Mouse (Mus musculus): ENCODE measurements around the gene Srsf3. TPM values are rescaled to one million over a fixed set of nuclear protein-coding genes. Genes with fewer than 3 reads are reported as not detected.
A peak's percentile ranks its signal among the peaks of the same experiment; 100 is the strongest.
"Not testable (repeated sequence)": the region's sequence is repeated elsewhere in the genome, so short reads cannot be mapped to it uniquely, and the experiment has no call there.

Srsf3 gene
- polyA plus RNA-seq, 1 experiment from 2014 or later = 559 TPM

DNA sequence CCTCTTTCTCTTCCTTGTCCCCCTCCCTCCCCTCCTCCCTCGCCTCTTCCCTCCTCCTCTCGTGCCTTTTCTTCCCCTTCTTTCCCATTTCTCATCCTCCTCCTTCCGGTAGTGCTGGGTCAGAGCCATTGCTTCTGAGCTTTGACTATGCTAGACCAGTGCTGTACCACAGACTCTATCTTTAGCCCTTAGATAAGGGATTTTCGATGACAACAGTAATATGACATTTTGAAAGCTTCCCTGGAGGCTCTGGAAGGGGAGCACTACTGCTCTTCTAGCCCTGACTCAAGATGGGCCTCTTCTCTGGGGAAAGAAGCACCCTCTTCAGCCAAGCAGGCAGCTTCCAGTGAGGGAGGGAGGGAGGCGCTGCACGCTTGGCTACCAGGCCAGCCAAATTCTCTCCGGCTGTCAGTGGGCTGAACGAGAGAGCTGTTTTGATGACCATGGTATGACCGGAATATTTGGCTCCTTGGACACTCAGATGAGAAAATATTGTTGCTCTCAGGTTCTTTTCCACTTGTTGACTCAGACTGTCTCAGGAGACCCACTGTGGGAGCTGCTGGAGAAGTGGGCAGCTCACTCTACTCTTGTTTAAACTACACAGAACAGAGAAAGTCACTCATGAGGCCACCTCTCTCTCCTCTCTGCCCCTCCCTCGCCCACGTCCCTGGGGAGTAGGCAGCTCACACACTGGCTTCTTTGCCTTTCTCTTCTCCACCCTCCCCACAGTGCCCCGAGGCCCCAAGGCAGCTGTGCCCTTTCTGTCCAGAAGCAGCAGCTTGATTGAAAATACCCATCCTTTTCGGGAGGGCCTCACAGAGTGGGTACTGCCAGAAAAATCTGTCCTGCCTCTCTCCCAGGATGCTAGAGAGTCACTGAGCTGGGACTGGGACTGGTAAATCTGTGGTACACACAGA, 29.9 kb downstream of the Srsf3 start:
- no peaks in the 10 kb centered on the region for H3K36me3 ChIP-seq (ENCODE audit: control insufficient read depth, insufficient read depth, low read length)
- ATAC-seq (ENCODE audit: low FRiP score, low TSS enrichment) (no peak), DNase-seq (peak; percentile 49)
- 49% methylated on average over 13 of the region's 13 CpGs for WGBS
- H3K4me3 ChIP-seq (replicated peaks; ENCODE audit: low read depth, low read length) = no peak overlapping the region
- no peak overlapping the region for H3K4me2 ChIP-seq (ENCODE audit: low read length)
- 0 out of 2 replicates have a peak overlapping the region, but pooled peaks have one; percentile 17 for H3K9ac ChIP-seq (replicated peaks; ENCODE audit: low read length)
- H3K27me3 ChIP-seq (ENCODE audit: control insufficient read depth, insufficient read depth, low read length) = no peaks in the 10 kb centered on the region
- H3K9me3 ChIP-seq (ENCODE audit: control insufficient read depth, low read length) = no peaks in the 10 kb centered on the region
- H3K4me1 ChIP-seq (ENCODE audit: control insufficient read depth, insufficient read depth, low read length) = 0 out of 2 replicates have a peak, but pooled peaks cover 6% of the 10 kb centered on the region
- H3K27ac ChIP-seq (replicated peaks; ENCODE audit: low read depth, low read length) = no peak overlapping the region

- H3K4me2 ChIP-seq (ENCODE audit: low read length) = no peak overlapping the region
- no peak overlapping the region for H3K27ac ChIP-seq (replicated peaks; ENCODE audit: low read depth, low read length)
- H3K36me3 ChIP-seq (ENCODE audit: control insufficient read depth, insufficient read depth, low read length) = no peaks in the 10 kb centered on the region
- 0 out of 2 replicates have a peak, but pooled peaks cover 6% of the 10 kb centered on the region for H3K4me1 ChIP-seq (ENCODE audit: control insufficient read depth, insufficient read depth, low read length)
- no peak overlapping the region for H3K4me3 ChIP-seq (replicated peaks; ENCODE audit: low read depth, low read length)
- no peaks in the 10 kb centered on the region for H3K27me3 ChIP-seq (ENCODE audit: control insufficient read depth, insufficient read depth, low read length)
- ATAC-seq (ENCODE audit: low FRiP score, low TSS enrichment) = no peak
- 50% methylated on average over 8 of the region's 8 CpGs for WGBS
- no peak for DNase-seq
- H3K9ac ChIP-seq (replicated peaks; ENCODE audit: low read length) = no peak overlapping the region
- H3K9me3 ChIP-seq (ENCODE audit: control insufficient read depth, low read length) = no peaks in the 10 kb centered on the region
Measured at GRCm38 (mm10) chr17:29063121-29063987, 30.9 kb downstream of the Srsf3 start.

- no peak for ATAC-seq (ENCODE audit: low FRiP score, low TSS enrichment)
Measured at GRCm38 (mm10) chr17:29063988-29064285, 31.5 kb downstream of the Srsf3 start.

GRCm38 (mm10) chr17:29065245-29065940, 33.0 kb downstream of the Srsf3 start:
- Histone ChIP-seq H3K27ac (replicated peaks; ENCODE audit: low read depth, low read length) (no peak overlapping the region), H3K4me2 (ENCODE audit: low read length) (no peak overlapping the region), H3K9ac (replicated peaks; ENCODE audit: low read length) (no peak overlapping the region), H3K9me3 (ENCODE audit: control insufficient read depth, low read length) (no peaks in the 10 kb centered on the region), H3K36me3 (ENCODE audit: control insufficient read depth, insufficient read depth, low read length) (no peaks in the 10 kb centered on the region), H3K4me1 (ENCODE audit: control insufficient read depth, insufficient read depth, low read length) (0 out of 2 replicates have a peak, but pooled peaks cover 6% of the 10 kb centered on the region), H3K27me3 (ENCODE audit: control insufficient read depth, insufficient read depth, low read length) (no peaks in the 10 kb centered on the region), H3K4me3 (replicated peaks; ENCODE audit: low read depth, low read length) (no peak overlapping the region)
- no peak for ATAC-seq (ENCODE audit: low FRiP score, low TSS enrichment)
- no peak for DNase-seq
- 86% methylated on average over 21 of the region's 21 CpGs for WGBS

More at GRCm38 (mm10) chr17:29063988-29064285, 31.5 kb downstream of the Srsf3 start:
- H3K4me1 ChIP-seq (ENCODE audit: control insufficient read depth, insufficient read depth, low read length) = 0 out of 2 replicates have a peak, but pooled peaks cover 6% of the 10 kb centered on the region
- H3K9ac ChIP-seq (replicated peaks; ENCODE audit: low read length) = no peak overlapping the region
- DNase-seq = no peak
- no peaks in the 10 kb centered on the region for H3K27me3 ChIP-seq (ENCODE audit: control insufficient read depth, insufficient read depth, low read length)
- no peaks in the 10 kb centered on the region for H3K9me3 ChIP-seq (ENCODE audit: control insufficient read depth, low read length)
- no peak overlapping the region for H3K4me2 ChIP-seq (ENCODE audit: low read length)
- WGBS = 70% methylated on average over 2 of the region's 2 CpGs
- H3K4me3 ChIP-seq (replicated peaks; ENCODE audit: low read depth, low read length) = no peak overlapping the region
- no peak overlapping the region for H3K27ac ChIP-seq (replicated peaks; ENCODE audit: low read depth, low read length)
- no peaks in the 10 kb centered on the region for H3K36me3 ChIP-seq (ENCODE audit: control insufficient read depth, insufficient read depth, low read length)

GRCm38 (mm10) chr17:29065971-29066370, 33.5 kb downstream of the Srsf3 start:
- Histone ChIP-seq H3K4me1 (ENCODE audit: control insufficient read depth, insufficient read depth, low read length) (0 out of 2 replicates have a peak, but pooled peaks cover 6% of the 10 kb centered on the region), H3K36me3 (ENCODE audit: control insufficient read depth, insufficient read depth, low read length) (no peaks in the 10 kb centered on the region), H3K9me3 (ENCODE audit: control insufficient read depth, low read length) (no peaks in the 10 kb centered on the region), H3K27ac (replicated peaks; ENCODE audit: low read depth, low read length) (no peak overlapping the region), H3K4me3 (replicated peaks; ENCODE audit: low read depth, low read length) (no peak overlapping the region), H3K4me2 (ENCODE audit: low read length) (no peak overlapping the region), H3K27me3 (ENCODE audit: control insufficient read depth, insufficient read depth, low read length) (no peaks in the 10 kb centered on the region), H3K9ac (replicated peaks; ENCODE audit: low read length) (no peak overlapping the region)
- WGBS = 93% methylated on average over 3 of the region's 3 CpGs
- no peak for DNase-seq
- ATAC-seq (ENCODE audit: low FRiP score, low TSS enrichment) = no peak

DNA sequence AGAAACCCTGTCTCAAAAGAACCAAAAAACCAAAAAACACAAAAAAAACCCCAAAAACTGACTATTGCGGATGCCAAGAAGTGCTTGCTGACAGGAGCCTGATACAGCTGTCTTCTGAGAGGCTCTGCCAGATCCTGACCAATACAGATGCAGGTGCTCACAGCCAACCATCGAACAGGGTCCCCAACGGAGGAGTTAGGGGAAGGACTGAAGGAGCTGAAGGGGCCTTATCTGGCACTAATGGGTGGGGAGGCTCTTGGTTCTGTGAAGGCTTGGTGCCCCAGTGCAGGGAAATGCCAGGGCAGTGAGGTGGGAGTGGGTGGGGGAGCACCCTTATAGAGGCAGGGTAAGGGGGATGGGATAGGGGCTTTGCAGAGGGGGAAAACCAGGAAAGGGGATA, 35.0 kb downstream of the Srsf3 start:
- DNase-seq; H3K4me2 ChIP-seq (ENCODE audit: low read length); ATAC-seq (ENCODE audit: low FRiP score, low TSS enrichment); H3K4me1 ChIP-seq (ENCODE audit: control insufficient read depth, insufficient read depth, low read length); H3K9ac ChIP-seq (replicated peaks; ENCODE audit: low read length); H3K4me3 ChIP-seq (replicated peaks; ENCODE audit: low read depth, low read length); H3K27me3 ChIP-seq (ENCODE audit: control insufficient read depth, insufficient read depth, low read length); H3K36me3 ChIP-seq (ENCODE audit: control insufficient read depth, insufficient read depth, low read length); H3K9me3 ChIP-seq (ENCODE audit: control insufficient read depth, low read length); H3K27ac ChIP-seq (replicated peaks; ENCODE audit: low read depth, low read length): not testable (repeated sequence)
- WGBS = 81% methylated on average over 3 of the region's 3 CpGs

GRCm38 (mm10) chr17:29067847-29068246, 35.4 kb downstream of the Srsf3 start:
- Histone ChIP-seq H3K27ac (replicated peaks; ENCODE audit: low read depth, low read length) (no peak overlapping the region), H3K9ac (replicated peaks; ENCODE audit: low read length) (no peak overlapping the region), H3K4me3 (replicated peaks; ENCODE audit: low read depth, low read length) (no peak overlapping the region), H3K4me2 (ENCODE audit: low read length) (no peak overlapping the region), H3K36me3 (ENCODE audit: control insufficient read depth, insufficient read depth, low read length) (no peaks in the 10 kb centered on the region), H3K4me1 (ENCODE audit: control insufficient read depth, insufficient read depth, low read length) (0 out of 2 replicates have a peak, but pooled peaks cover under 1% of the 10 kb centered on the region), H3K27me3 (ENCODE audit: control insufficient read depth, insufficient read depth, low read length) (no peaks in the 10 kb centered on the region), H3K9me3 (ENCODE audit: control insufficient read depth, low read length) (no peaks in the 10 kb centered on the region)
- no peak for ATAC-seq (ENCODE audit: low FRiP score, low TSS enrichment)
- 60% methylated on average over 5 of the region's 5 CpGs for WGBS
- no peak for DNase-seq

DNA sequence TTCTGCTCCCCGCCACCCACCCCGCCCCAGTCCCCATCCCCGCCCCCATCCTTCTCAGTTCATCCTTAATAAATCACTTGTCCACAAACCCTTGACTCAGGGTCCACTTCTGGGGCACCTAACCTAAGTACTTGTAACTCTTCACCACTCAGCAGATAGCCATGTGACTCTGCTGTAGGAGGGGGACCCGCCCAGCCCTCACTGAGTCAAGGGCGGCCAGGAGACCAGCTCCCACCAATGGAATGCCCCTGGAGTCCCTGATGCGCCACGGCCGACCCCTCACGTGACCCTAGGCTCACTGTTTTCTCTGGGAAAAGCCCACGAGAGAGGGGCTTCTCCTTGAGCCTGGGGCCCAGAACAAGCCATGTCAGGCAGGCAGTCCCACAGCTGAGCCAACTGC, 36.6 kb downstream of the Srsf3 start:
- H3K4me3 ChIP-seq (replicated peaks; ENCODE audit: low read depth, low read length) = no peak overlapping the region
- no peaks in the 10 kb centered on the region for H3K27me3 ChIP-seq (ENCODE audit: control insufficient read depth, insufficient read depth, low read length)
- no peak for ATAC-seq (ENCODE audit: low FRiP score, low TSS enrichment)
- 74% methylated on average over 10 of the region's 10 CpGs for WGBS
- no peaks in the 10 kb centered on the region for H3K9me3 ChIP-seq (ENCODE audit: control insufficient read depth, low read length)
- H3K9ac ChIP-seq (replicated peaks; ENCODE audit: low read length) = no peak overlapping the region
- no peaks in the 10 kb centered on the region for H3K36me3 ChIP-seq (ENCODE audit: control insufficient read depth, insufficient read depth, low read length)
- DNase-seq = no peak
- no peak overlapping the region for H3K27ac ChIP-seq (replicated peaks; ENCODE audit: low read depth, low read length)
- H3K4me2 ChIP-seq (ENCODE audit: low read length) = no peak overlapping the region
- H3K4me1 ChIP-seq (ENCODE audit: control insufficient read depth, insufficient read depth, low read length) = 0 out of 2 replicates have a peak, but pooled peaks cover 4% of the 10 kb centered on the region
